Mouse (Mus musculus) heart, postnatal 25 days (tissue): ENCODE measurements around the gene Dhcr7. TPM values are rescaled to one million over a fixed set of nuclear protein-coding genes. Genes with fewer than 3 reads are reported as not detected.

Experiments
- microRNA-seq: library from miRNA; unstranded; fragments of <30 nt; microRNA quantifications from one replicate; pipeline ENCODE4 v1.2.0, GENCODE M21; 2022
- total RNA-seq, 2 experiments: library from RNA; stranded (reverse); gene quantifications; 2 replicates each; pipeline ENCODE4 v1.2.3; 2021

Dhcr7 gene
- total RNA-seq, 2 experiments from 2014 or later, result 5.8 to 6.7 TPM

Small RNAs within 50 kb of the gene (microRNA-seq; reads per million reads assigned to microRNA genes)
- gene Gm22064, result not detected

Other genes with a start within 250 kb of the Dhcr7 start
- 10 to 100 TPM; 18.3 to 18.4 TPM for gene Cars, start 223.1 kb upstream of the Dhcr7 start, total RNA-seq
- gene Tnfrsf26, start 194.4 kb upstream of the Dhcr7 start, total RNA-seq, result under 1 TPM; 0.48 to 0.70 TPM
- 1 to 10 TPM; 1.6 to 2.3 TPM for gene Tnfrsf22, start 173.5 kb upstream of the Dhcr7 start, total RNA-seq
- 1 to 10 TPM; 1.7 to 2.1 TPM for gene Tnfrsf23, start 137.3 kb upstream of the Dhcr7 start, total RNA-seq
- 10 to 100 TPM; 16.0 to 21.5 TPM for gene Osbpl5, start 66.2 kb upstream of the Dhcr7 start, total RNA-seq
- not detected for gene Mrgprg, start 56.2 kb upstream of the Dhcr7 start, total RNA-seq
- gene Mrgpre, start 38.6 kb upstream of the Dhcr7 start, total RNA-seq, result 1 to 10 TPM; 1.0 to 1.3 TPM
- gene Nadsyn1, start 296 bp upstream of the Dhcr7 start, total RNA-seq, result 1 to 10 TPM; 4.8 to 5.5 TPM
- gene Gm498, start 43.7 kb downstream of the Dhcr7 start, total RNA-seq, result not detected
- under 1 TPM; 0.42 to 0.59 TPM for gene Shank2, start 178.8 kb downstream of the Dhcr7 start, total RNA-seq